Mouse (Mus musculus) urinary bladder, postnatal 10 days (tissue): Measurements from ENCODE around the gene Pla2g1b.
A peak's percentile ranks its signal among the peaks of the same experiment; 100 is the strongest.
"Not testable (repeated sequence)": the region's sequence is repeated elsewhere in the genome, so short reads cannot be mapped to it uniquely, and the experiment has no call there.

Source experiments
- DNase-seq: peaks from one replicate; pipeline ENCODE4 v3.0.0; 2022; ENCODE audit warnings: low spot score

Pla2g1b gene

DNA sequence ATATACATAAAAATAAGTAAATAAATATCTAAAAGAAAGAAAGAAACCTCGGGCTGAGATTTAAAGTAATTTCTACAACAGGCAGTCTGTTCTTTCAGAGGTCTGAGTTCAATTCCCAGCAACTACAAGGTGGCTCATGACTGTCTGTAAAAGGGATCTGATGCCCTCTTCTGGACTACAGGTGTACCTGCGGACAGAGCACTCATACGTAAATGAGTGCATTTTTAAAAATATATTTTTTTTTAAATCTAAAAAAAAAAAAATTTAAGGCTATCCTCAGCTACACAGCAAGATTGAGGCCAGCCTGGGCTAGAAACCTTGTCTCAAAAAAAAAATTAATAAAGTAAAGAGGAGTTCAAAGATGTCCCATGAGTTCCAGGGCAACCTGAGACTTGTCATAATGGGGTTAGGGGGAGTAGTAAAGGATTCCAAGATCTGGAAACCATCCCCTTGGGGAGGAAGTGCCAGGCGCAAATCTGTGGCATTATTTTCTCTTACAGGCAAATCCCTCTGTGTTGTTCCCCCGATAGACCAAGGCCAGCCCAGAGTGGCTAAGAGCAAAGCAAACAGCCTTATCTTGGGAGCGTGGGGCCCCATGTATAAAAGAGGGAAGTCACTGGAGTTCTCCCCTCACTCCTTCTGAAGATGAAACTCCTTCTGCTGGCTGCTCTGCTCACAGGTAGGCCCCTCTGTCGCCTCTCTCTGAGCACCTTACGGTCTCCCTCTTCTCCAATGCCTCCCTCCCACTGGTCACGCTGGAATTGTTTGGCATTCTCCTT lies at the start of gene Pla2g1b:
Gene Pla2g1b, plus strand, starts transcription at position 621 of the 779 bp plus-strand sequence.
- no peak for DNase-seq

DNA sequence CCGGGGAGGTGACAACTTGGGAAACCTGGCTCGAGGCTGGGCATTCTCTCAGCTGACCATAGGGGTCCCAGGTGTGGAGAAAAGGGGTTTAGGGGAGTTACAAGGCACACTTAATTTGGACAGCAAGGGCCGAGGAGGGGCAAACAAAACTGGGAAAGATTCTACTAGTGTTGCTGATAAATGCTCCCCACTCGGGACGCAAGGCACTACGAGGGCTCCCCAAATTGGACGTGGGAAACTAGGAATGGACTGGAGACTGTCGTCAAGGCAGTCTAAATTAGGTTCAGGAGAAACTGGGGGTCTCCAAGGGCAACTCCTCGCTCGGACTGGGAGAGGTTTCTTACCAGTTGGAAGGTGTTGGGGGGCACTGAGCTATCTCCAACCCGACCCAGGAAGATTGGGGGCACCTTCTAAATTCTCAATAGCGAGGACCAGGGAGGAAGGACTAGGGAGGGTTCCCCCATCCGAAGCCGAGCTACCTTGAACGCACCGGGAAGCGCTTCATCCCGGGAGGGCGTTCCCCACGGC lies 37.2 kb upstream of the Pla2g1b start:
- no peak for DNase-seq

GRCm38 (mm10) chr5:115429359-115430186 lies 36.5 kb upstream of the Pla2g1b start, which contains the start of gene Msi1:
TSS of gene Msi1 (plus strand) at chr5:115429599.
- DNase-seq: no peak

- DNase-seq: no peak
Observed at GRCm38 (mm10) chr5:115430187-115430960, 35.7 kb upstream of the Pla2g1b start.

- no peak for DNase-seq
Observed at GRCm38 (mm10) chr5:115431061-115431897, 34.8 kb upstream of the Pla2g1b start.

DNA sequence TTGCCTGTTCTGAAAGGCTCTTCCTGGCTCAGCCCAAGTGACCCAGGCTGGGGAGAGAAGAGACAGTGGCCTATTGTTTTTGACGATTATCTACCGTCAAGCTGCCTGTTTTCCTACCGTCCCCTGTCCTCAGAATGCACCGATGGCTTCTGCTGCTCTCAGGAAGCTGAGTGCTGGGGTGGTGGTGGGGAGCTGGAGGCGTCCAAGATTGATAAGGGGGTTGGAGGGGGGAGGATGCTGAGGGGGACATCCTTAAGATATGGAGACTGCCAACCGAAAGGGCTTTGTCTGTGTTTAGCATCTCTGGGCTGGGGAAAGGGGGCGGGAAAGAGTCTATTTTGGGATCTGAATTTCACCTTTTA lies 34.2 kb upstream of the Pla2g1b start:
- DNase-seq: no peak

DNA sequence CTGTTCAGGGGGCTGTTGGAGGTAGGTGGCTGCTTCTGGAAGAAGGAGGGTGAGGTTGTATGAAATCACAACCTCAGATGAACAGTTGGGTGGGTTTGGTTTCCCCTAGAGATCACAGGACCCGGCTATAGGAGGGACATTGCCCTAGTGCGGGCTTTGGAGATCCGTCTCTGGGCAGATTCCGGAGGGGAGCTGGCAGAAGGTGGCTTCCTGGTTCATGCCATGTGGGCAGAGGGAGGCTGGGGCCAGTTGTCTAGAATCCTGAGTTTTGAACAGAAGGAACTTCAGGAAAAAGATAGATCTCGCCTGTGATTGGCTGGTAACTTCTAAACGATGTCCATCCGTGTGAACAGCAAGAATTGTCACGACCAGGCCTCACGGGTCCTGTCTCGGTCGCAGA lies 33.7 kb upstream of the Pla2g1b start:
- no peak for DNase-seq

DNA sequence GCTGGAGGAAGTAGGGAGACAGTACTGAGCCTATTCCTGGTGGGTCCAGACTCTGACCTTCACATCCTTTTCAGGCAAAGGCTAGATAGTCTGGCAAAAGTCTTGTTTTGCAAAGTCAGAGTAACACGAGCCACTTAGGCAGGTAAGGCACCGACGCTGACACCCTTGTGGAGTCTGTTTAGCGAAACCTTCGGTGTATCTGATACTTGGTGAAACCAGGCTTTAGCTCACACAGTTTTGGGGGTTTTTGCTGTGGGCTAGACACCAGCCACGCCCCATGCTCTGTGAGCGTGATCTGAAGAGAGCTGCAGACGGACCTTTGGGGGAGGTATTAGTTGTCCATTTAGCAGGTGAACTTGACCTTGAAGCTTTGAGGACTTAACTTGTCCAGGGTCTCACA lies 32.9 kb upstream of the Pla2g1b start:
- DNase-seq: no peak

GRCm38 (mm10) chr5:115434280-115434852 lies 31.7 kb upstream of the Pla2g1b start:
- no peak for DNase-seq

- DNase-seq: no peak
Observed at GRCm38 (mm10) chr5:115434853-115435754, 31.0 kb upstream of the Pla2g1b start.

DNA sequence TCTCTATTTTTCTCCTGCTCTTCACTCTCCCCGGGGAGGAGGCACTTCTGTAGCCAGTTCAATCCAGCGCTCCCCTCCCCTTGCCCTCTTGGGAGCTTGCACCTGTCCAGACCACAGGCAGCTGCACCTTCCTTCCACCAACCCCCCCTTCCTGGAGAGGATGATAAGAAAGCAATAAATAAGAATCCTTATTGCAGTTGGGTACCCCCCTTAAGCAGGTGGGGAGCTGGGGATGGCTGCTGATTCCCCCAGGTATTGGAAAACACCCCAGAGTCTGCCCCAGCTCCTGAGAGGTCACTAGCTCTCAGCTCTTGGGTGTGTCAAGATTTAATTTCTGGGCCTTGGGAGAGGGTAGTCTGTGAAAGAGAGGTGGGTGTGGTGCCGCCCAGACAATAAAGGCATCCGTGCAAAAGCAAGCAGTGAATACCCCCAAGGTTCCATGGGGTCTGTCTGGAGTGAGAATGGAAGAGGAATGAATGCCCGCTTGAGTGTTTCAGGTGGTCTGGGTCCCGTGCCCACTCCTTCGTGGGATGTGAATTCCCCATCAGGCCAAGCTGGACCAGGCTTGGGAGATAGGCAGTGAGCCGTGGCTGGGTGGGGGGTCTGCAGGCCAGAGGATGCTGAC lies 30.2 kb upstream of the Pla2g1b start:
- no peak for DNase-seq

DNA sequence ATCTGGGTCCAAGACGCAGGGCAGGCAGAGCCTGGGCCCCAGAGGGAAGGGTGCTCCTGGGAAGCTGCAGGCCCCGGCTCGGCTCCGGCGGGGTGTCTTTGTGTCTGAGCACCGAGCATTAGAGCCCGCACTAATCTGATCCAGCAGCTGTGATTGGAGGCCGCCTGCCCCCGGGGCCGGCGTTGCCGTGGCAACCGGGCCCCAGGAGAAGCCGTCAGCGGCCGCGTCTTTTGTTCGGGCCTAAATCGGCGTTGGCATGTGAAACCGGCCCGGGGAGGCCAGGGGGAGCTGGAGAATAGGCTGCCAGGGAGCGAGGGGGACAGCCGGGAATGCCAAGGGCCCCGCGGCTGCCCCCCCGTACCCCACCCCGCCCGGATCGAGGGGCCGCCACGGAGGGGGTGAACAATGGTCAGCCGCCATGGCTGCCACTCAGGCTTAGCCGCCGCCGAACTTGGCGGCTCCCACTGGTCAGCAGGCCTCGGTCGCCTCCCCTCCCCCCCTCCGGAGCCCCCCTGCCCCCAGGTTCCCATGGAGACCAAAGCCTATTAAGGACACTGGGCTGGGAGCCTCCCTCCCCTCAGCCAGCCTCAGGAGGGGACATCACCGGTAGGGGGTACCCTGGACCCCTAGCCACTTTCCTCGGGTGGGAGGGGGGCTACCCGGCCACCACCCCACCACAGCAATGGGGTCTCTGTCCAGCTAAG lies 29.5 kb upstream of the Pla2g1b start:
- no peak for DNase-seq

- no peak for DNase-seq
Observed at GRCm38 (mm10) chr5:115437242-115437944, 28.7 kb upstream of the Pla2g1b start.

- DNase-seq: no peak
Observed at GRCm38 (mm10) chr5:115437945-115438315, 28.1 kb upstream of the Pla2g1b start.

DNA sequence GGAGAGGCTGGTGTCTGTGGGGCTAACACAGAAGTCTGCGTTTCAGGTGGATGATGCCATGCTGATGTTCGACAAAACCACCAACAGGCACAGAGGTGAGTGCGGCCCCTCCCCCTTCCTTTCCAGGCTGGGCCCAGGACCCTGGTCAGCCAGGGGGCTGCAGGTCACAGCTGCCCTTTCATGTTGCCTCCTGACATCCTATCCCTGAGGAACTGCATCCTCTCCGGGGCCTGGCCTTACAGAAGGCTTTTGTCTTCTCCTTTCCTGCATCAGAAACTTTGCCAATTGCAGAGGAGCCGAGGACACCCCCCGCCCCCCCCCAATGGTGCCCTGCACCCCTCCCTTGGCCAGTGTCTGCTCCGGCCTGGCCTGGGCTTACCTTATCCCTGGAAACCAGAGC lies 27.4 kb upstream of the Pla2g1b start:
- DNase-seq: no peak

DNA sequence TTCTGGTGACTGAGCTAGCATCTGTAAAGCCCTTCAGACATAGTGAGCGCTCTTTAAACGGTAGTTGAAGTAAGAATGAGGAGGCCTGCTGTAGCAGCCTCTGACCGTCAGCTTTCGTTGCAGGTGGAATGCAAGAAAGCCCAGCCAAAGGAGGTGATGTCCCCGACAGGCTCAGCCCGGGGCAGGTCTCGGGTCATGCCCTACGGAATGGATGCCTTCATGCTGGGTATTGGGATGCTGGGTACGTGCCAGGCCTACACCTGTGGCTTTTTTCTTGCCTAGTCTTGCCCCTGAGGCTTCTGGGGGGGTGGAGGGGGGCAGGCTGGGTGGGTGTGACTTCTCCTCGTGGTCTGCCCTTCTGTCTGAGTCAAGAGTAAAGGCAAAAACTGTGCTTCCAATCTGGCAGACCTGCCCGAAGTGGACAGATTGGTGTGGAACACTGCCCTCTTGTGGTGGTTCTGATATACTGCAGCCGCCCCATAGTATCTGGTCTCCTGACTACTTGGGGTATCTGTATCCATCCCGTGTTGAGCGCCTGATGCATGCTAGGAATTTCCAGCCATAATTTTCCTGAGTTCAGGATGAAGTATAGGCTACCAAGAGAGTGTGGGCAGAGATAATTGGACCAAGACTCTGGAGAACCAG lies 24.7 kb upstream of the Pla2g1b start:
- peak; percentile 39 for DNase-seq

- not testable (repeated sequence) for DNase-seq
Observed at GRCm38 (mm10) chr5:115442663-115443062, 23.4 kb upstream of the Pla2g1b start.

- DNase-seq: no peak
Observed at GRCm38 (mm10) chr5:115444130-115444529, 21.9 kb upstream of the Pla2g1b start.
